Mouse (Mus musculus) liver, embryonic 11.5 days (tissue): Measurements from ENCODE around the gene Hist1h2bf. TPM values are rescaled to one million over a fixed set of nuclear protein-coding genes. Genes with fewer than 3 reads are reported as not detected.
A peak's percentile ranks its signal among the peaks of the same experiment; 100 is the strongest.
"Not testable (repeated sequence)": the region's sequence is repeated elsewhere in the genome, so short reads cannot be mapped to it uniquely, and the experiment has no call there.

Experiments used
- ATAC-seq: fragments of 200-750 bp; cut with Nextera tagmentation; replicated peaks from 2 replicates; pipeline ENCODE4 v1.8.0; 2017; ENCODE audit warnings: moderate number of reproducible peaks, mild to moderate bottlenecking, moderate TSS enrichment, moderate library complexity; ENCODE audit not compliant: low FRiP score
- DNase-seq: peaks from one replicate; pipeline ENCODE4 v3.0.0-alpha.2; 2017; ENCODE audit warnings: low spot score
- H3K27ac ChIP-seq: fragments of 300-500 bp; sonication (generic); 2 replicates; pipeline ENCODE4 v1.5.1; 2014; ENCODE audit warnings: mild to moderate bottlenecking, low read depth, low read length, control low read depth
- H3K27me3 ChIP-seq: fragments of 300-500 bp; sonication (generic); replicated peaks from 2 replicates; pipeline ENCODE4 v1.6.1; 2014; ENCODE audit warnings: low read length, mixed read lengths; ENCODE audit not compliant: control insufficient read depth, insufficient read depth
- H3K36me3 ChIP-seq: fragments of 300-500 bp; sonication (generic); 2 replicates; pipeline ENCODE4 v1.6.1; 2014; ENCODE audit warnings: mild to moderate bottlenecking, low read length, moderate library complexity, mixed read lengths; ENCODE audit not compliant: control insufficient read depth, insufficient read depth
- H3K4me1 ChIP-seq: fragments of 300-500 bp; sonication (generic); replicated peaks from 2 replicates; pipeline ENCODE4 v1.6.1; 2014; ENCODE audit warnings: low read length, mixed read lengths; ENCODE audit not compliant: control insufficient read depth, insufficient read depth
- H3K4me2 ChIP-seq: fragments of 300-500 bp; sonication (generic); 2 replicates; pipeline ENCODE4 v1.6.1; 2014; ENCODE audit warnings: mild to moderate bottlenecking, control low read depth, moderate library complexity
- H3K4me3 ChIP-seq: fragments of 300-500 bp; sonication (generic); 2 replicates; pipeline ENCODE4 v1.5.1; 2014; ENCODE audit warnings: low read depth, low read length, control low read depth
- H3K9ac ChIP-seq: fragments of 300-500 bp; sonication (generic); 2 replicates; pipeline ENCODE4 v1.6.1; 2014; ENCODE audit warnings: low read depth, low read length, control low read depth
- H3K9me3 ChIP-seq: fragments of 300-500 bp; sonication (generic); 2 replicates; pipeline ENCODE4 v1.6.1; 2016; ENCODE audit warnings: low read length, inconsistent platforms, mixed read lengths; ENCODE audit not compliant: control insufficient read depth
- WGBS: fragments of 180-500 bp; shearing (Covaris S2); extraction: QIAGEN DNeasy Blood & Tissue Kit; methylation state at CpG from one replicate; pipeline ENCODE4 v1.1.7; 2014; 5-methylcytosine and 5-hydroxymethylcytosine counted together
- polyA plus RNA-seq: library from polyadenylated mRNA; unstranded; fragments of >200 nt; fragmentation: Nextera tagmentation; extraction: Ambion mirVana; gene quantifications from 2 replicates; pipeline ENCODE4 v1.2.1, GENCODE M21; 2014

The Hist1h2bf gene
- polyA plus RNA-seq, 1 experiment from 2014 or later: 1.8 TPM

DNA sequence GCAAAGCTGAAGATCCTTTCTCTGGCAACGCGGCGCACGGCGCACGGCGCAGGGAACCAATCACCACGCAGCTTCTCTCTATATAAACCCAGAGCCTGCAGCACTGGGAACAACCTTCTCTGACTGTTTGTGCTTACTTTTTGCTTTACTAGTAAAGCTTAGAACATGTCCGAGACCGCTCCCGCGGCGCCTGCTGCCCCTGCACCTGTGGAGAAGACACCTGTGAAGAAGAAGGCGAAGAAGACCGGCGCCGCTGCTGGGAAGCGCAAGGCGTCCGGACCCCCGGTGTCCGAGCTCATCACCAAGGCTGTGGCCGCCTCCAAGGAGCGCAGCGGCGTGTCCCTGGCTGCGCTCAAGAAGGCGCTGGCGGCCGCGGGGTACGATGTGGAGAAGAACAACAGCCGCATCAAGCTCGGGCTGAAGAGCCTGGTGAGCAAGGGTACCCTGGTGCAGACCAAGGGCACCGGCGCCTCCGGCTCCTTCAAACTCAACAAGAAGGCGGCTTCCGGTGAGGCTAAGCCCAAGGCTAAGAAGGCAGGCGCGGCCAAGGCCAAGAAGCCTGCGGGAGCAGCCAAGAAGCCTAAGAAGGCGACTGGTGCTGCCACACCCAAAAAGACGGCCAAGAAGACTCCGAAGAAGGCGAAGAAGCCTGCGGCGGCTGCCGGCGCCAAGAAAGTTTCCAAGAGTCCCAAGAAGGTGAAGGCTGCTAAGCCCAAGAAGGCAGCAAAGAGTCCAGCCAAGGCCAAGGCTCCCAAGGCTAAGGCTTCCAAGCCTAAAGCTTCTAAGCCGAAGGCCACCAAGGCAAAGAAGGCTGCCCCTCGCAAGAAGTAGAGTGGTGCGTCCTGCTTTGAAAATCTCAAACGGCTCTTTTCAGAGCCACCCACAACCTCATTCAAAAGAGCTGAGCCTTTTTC lies 18.8 kb downstream of the Hist1h2bf start:
- Histone ChIP-seq H3K27me3 (no peaks in the 10 kb centered on the region), H3K9ac (peak overlapping the region; percentile 91), H3K4me1 (0 out of 2 replicates have a peak, but pooled peaks cover 13% of the 10 kb centered on the region), H3K4me3 (peak overlapping the region; percentile 56), H3K4me2 (peak overlapping the region; percentile 83), H3K9me3 (no peaks in the 10 kb centered on the region), H3K27ac (peak overlapping the region; percentile 100), H3K36me3 (no peaks in the 10 kb centered on the region)
- under 1% methylated on average over 54 of the region's 54 CpGs for WGBS
- peak; percentile 81 for ATAC-seq
- DNase-seq: peak; percentile 88

DNA sequence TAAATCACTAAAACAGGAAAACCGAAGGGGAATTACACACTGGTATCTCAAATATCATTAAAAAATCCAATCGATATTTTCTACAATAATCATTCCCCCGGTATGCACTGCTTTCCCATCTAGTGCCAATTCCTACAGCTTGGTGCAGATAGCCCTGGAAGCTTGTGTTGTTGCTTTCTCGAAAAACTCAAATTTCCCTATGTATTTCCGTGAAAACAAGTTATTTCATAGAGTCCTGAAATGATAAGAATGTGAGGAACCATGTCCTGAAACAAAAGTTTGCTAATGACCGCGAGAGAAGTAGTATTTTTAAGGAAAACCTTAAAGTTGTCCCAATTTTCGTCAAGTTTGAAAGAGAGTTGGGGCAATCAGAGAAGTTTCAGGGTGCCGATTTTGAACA lies 19.6 kb downstream of the Hist1h2bf start:
- Histone ChIP-seq H3K36me3 (no peaks in the 10 kb centered on the region), H3K4me2 (peak overlapping the region; percentile 83), H3K9ac (peak overlapping the region; percentile 91), H3K27me3 (no peaks in the 10 kb centered on the region), H3K9me3 (no peaks in the 10 kb centered on the region), H3K4me3 (peak overlapping the region; percentile 56), H3K4me1 (0 out of 2 replicates have a peak, but pooled peaks cover 13% of the 10 kb centered on the region), H3K27ac (peak overlapping the region; percentile 100)
- DNase-seq (no peak), ATAC-seq (no peak)
- 21% methylated on average over 9 of the region's 9 CpGs for WGBS

DNA sequence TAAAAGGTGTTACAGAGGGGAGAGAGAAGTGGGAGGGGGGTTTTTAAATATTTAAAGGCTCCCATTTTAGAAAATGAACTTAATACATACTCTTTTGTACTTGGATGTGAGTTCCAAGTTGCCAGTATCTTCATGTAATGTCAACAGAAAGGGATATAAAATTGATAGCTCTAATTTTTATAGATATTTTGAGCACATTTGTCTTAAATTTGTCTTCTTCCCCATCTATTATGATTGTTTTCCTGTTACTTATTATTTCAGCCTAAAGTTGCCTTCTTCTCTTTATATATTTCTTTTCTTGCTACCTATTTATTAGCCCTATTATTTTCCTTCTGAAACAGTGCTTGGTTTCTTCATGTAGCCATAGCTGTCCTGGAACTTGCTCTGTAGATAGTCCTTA lies 21.0 kb downstream of the Hist1h2bf start, which contains the start of gene Hist1h1d:
Gene Hist1h1d (plus strand): TSS at position 301 of the 400 bp plus-strand sequence.
- Histone ChIP-seq H3K36me3 (no peaks in the 10 kb centered on the region), H3K4me2 (peak within 1 kb of the TSS; percentile 83), H3K27me3 (no peaks in the 10 kb centered on the region), H3K4me3 (no peak within 1 kb of the TSS), H3K9ac (peak within 1 kb of the TSS; percentile 91), H3K4me1 (0 out of 2 replicates have a peak, but pooled peaks cover 13% of the 10 kb centered on the region), H3K9me3 (no peaks in the 10 kb centered on the region), H3K27ac (peak within 1 kb of the TSS; percentile 100)
- ATAC-seq: no peak
- DNase-seq: no peak

DNA sequence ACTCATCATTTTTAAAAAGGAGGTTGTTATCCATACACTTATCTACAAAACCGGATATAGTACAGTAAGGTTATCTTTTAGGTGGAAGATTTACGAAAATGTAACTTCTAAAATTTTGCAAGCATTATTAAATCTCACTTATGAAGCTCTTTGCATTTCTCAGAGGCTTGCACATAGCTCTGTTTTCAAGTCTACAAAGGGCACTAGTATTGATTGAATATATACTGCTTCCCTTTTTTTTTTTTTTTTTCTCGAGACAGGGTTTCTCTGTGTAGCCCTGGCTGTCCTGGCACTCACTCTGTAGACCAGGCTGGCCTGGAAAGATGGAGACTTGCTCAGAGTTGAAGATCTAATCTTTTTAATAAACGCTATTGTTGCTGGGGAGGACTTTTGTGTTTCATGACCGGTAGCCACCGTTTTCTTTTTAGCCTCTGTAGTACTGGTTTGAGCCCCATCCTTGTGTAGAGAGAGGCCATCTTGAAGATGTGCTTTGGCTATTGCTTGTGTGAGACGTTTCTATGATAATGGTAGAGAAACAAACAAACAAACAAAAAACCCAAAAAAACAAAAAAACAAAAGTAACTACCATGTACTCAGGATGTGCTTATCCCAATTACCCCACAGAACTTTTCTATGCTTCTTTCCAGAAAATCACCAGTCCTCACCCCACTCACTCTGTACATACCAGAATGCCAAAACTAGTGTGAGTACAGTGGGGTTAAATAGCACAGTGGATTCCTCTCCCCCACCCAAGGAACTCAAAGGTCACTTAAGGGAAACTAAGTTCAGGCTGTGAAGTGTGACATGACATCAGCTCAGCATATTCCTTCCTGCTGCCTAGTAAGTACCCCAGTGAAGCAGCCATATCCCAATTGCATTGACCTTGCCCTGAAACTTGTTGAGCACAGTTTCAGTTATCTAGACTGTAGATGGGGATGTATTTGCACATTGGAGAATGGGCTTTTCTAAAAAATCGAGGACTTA lies 21.8 kb downstream of the Hist1h2bf start:
- 0 out of 2 replicates have a peak, but pooled peaks cover 13% of the 10 kb centered on the region for H3K4me1 ChIP-seq
- DNase-seq: no peak
- 42% methylated on average over 8 of the region's 8 CpGs for WGBS

DNA sequence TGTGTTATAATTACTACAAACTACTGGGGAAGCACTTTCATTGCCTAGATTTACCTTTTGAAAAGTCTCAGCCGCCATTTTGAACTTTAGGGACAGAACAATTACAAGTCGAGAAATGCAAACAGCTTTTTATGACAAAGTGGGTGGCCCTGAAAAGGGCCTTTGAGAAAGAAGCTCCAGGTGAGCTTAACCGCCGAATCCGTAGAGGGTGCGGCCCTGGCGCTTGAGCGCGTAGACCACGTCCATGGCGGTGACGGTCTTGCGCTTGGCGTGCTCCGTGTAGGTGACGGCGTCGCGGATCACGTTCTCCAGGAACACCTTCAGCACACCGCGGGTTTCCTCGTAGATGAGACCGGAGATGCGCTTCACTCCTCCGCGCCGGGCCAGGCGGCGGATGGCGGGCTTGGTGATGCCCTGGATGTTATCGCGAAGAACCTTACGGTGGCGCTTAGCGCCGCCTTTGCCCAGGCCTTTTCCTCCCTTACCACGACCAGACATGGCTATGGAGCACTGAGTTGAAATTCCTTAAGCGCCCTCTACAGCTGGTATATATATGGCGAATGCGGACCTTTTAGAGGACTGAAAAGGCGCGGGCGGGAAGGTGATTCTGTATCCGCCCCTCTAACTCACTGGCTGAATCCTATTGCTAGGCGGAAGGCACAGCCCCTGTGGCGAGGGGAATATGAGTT lies 22.7 kb downstream of the Hist1h2bf start, which contains the start of gene Hist1h4f:
Gene Hist1h4f (minus strand): TSS at position 503 of the 689 bp plus-strand sequence.
- peak within 1 kb of the TSS; percentile 46 for H3K4me3 ChIP-seq
- H3K27me3 ChIP-seq, H3K4me1 ChIP-seq, H3K36me3 ChIP-seq, H3K9me3 ChIP-seq: not testable (repeated sequence)
- ATAC-seq (peak; percentile 72), DNase-seq (peak; percentile 97)
- peak within 1 kb of the TSS; percentile 72 for H3K4me2 ChIP-seq
- H3K27ac ChIP-seq: peak within 1 kb of the TSS; percentile 99
- peak within 1 kb of the TSS; percentile 61 for H3K9ac ChIP-seq
- under 1% methylated on average over 47 of the region's 47 CpGs for WGBS

More for the DNA sequence above, 21.8 kb downstream of the Hist1h2bf start:
- Histone ChIP-seq H3K4me3 (peak overlapping the region; percentile 46), H3K36me3 (no peaks in the 10 kb centered on the region), H3K4me2 (peak overlapping the region; percentile 72), H3K9ac (peak overlapping the region; percentile 61), H3K9me3 (no peaks in the 10 kb centered on the region), H3K27ac (peak overlapping the region; percentile 99), H3K27me3 (no peaks in the 10 kb centered on the region)
- no peak for ATAC-seq

DNA sequence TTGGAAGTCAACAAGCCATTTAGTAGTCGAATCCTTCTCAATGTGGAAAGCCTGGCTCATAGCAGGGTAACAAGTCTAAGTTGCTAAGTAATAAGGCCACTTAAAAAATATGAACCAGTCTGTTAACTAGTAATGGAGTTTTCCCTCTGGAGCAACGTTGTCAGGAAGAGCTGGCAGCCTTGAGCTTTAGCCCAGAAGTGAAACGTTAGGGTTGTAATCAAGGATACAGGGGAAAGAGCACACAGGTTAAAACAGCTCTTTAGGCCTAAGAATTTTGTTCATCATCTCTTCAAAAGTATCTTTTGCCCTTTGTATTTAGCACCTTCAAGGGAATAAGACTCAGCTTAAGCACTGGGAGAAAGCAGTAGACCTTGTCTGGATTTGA lies 23.2 kb downstream of the Hist1h2bf start:
- no peak; the same call in none of the 2 replicates for ATAC-seq
- H3K4me1 ChIP-seq: 0 out of 2 replicates have a peak, but pooled peaks cover 12% of the 10 kb centered on the region
- 5% methylated on average over 3 of the region's 3 CpGs for WGBS
- peak overlapping the region; percentile 46 for H3K4me3 ChIP-seq
- peak overlapping the region; percentile 72 for H3K4me2 ChIP-seq
- no peaks in the 10 kb centered on the region for H3K9me3 ChIP-seq
- H3K9ac ChIP-seq: peak overlapping the region; percentile 61
- no peaks in the 10 kb centered on the region for H3K36me3 ChIP-seq
- peak; percentile 46 for DNase-seq
- peak overlapping the region; percentile 99 for H3K27ac ChIP-seq
- no peaks in the 10 kb centered on the region for H3K27me3 ChIP-seq

DNA sequence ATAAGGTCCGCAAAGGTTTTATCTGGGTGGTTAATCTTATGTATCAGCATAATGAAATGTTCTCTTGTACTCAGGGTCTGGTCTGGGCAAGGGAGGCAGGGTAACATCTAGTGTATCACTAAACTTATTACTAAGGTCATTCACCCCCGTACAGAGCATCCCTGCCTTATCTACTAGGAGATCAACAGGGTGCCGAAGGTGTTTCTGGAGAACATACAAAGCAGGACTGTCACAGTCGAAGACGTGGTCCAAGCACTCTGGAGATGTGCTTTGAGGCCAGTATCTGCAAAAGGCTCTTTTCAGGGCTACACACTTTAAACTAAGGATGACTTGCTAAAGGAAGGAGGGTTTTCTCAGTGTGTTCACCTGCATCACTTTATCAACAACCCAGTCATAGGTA lies 27.3 kb downstream of the Hist1h2bf start:
- Histone ChIP-seq H3K4me2 (no peak overlapping the region), H3K4me3 (no peak overlapping the region), H3K4me1 (0 out of 2 replicates have a peak, but pooled peaks cover 8% of the 10 kb centered on the region), H3K9me3 (no peaks in the 10 kb centered on the region), H3K27me3 (no peaks in the 10 kb centered on the region), H3K27ac (no peak overlapping the region), H3K36me3 (no peaks in the 10 kb centered on the region), H3K9ac (peak overlapping the region; percentile 43; the same call in 1 of the 2 replicates)
- no peak for DNase-seq
- no peak for ATAC-seq
- 69% methylated on average over 5 of the region's 5 CpGs for WGBS

DNA sequence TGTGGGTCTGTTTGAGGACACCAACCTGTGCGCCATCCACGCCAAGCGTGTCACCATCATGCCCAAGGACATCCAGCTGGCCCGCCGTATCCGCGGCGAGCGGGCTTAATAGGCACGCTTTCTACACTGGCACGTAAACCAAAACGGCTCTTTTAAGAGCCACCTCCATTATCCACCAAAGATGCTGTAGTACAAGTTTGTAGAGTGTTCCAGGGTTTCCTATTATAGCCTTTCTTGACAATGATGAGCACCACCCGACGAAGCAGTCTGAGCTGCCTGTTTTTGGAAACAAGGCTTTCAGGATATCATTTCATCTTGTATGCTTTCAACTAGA lies 29.2 kb downstream of the Hist1h2bf start:
- H3K36me3 ChIP-seq, DNase-seq, H3K4me1 ChIP-seq, H3K27me3 ChIP-seq, H3K9me3 ChIP-seq: not testable (repeated sequence)
- Histone ChIP-seq H3K4me2 (peak overlapping the region; percentile 53), H3K4me3 (peak overlapping the region; percentile 42), H3K27ac (peak overlapping the region; percentile 98; the same call in 1 of the 2 replicates), H3K9ac (peak overlapping the region; percentile 63)
- 0% methylated on average over 11 of the region's 14 CpGs for WGBS
- ATAC-seq: peak; percentile 13
